Comparison of ENCODE assay signal across 10 mouse cellular contexts in genomic region chr7:34319957-34320356, GRCm38 (mm10). TPM values are rescaled to one million over a fixed set of nuclear protein-coding genes. Genes with fewer than 3 reads are reported as not detected.
DNase-seq lines count a peak whose midpoint lies in the region; ATAC-seq lines count a peak whose summit lies in the region.
"Had no signal": no experiment of that assay in that cellular context is flagged by ENCODE, and none has a peak within 500 bp of the region (broad histone marks: within the 10 kb centered on the region; RNA-seq: fewer than 3 reads in every experiment).

No protein-coding gene starts in this region.

- no peak overlapping the region for H3K9ac ChIP-seq in heart, embryonic 13.5 days
- no peak overlapping the region for H3K9ac ChIP-seq in forebrain, embryonic 11.5 days (ENCODE audit: low read length)
- H3K9ac ChIP-seq: liver, embryonic 15.5 days had no signal

- H3K4me3 ChIP-seq in heart, embryonic 13.5 days, result no peak overlapping the region
- no peak overlapping the region for H3K4me3 ChIP-seq in forebrain, embryonic 11.5 days (ENCODE audit: low read depth, low read length)
- H3K4me3 ChIP-seq: erythroblast, embryonic 14.5 days; liver, embryonic 15.5 days had no signal

- no peak overlapping the region for H3K4me2 ChIP-seq in heart, embryonic 13.5 days
- H3K4me2 ChIP-seq in forebrain, embryonic 11.5 days (ENCODE audit: low read depth, low read length, severe bottlenecking), result no peak overlapping the region
- H3K4me2 ChIP-seq: liver, embryonic 15.5 days had no signal

- no peak for ATAC-seq in heart, embryonic 13.5 days (ENCODE audit: extremely low read depth, insufficient number of reproducible peaks, low FRiP score, low TSS enrichment)
- ATAC-seq in megakaryocyte progenitor cell, adult 5-6 weeks (replicated peaks; ENCODE audit: poor library complexity), result peak; percentile 11; the same call in 1 of the 2 replicates
- no peak for ATAC-seq in forebrain, embryonic 11.5 days (replicated peaks; ENCODE audit: low FRiP score)

- no peaks in the 10 kb centered on the region for H3K27me3 ChIP-seq in heart, embryonic 13.5 days (replicated peaks)
- H3K27me3 ChIP-seq in forebrain, embryonic 11.5 days (ENCODE audit: control insufficient read depth, insufficient read depth, low read length), result no peaks in the 10 kb centered on the region
- H3K27me3 ChIP-seq: liver, embryonic 15.5 days had no signal

- H3K4me1 ChIP-seq in heart, embryonic 13.5 days, result peaks cover 22% of the 10 kb centered on the region
- H3K4me1 ChIP-seq in forebrain, embryonic 11.5 days (replicated peaks; ENCODE audit: control insufficient read depth, insufficient read depth, low read length), result no peaks in the 10 kb centered on the region
- H3K4me1 ChIP-seq: liver, embryonic 15.5 days had no signal

- DNase-seq in gastrocnemius, postnatal 10 days, result peak; percentile 30
- no peak for DNase-seq in gastrocnemius, adult 8-10 months (ENCODE audit: low spot score in 2 of 2)
- peak; percentile 51 to 60 for DNase-seq in right cerebral cortex, postnatal 10 days (ENCODE audit: low spot score in 2 of 2)
- DNase-seq in right cerebral cortex, postnatal 14 days, result no peak
- no peak for DNase-seq in forebrain, embryonic 11.5 days (ENCODE audit: low spot score)
- no peak for DNase-seq in thymus, postnatal 10 days (ENCODE audit: low spot score in 2 of 2)

- H3K27ac ChIP-seq in heart, embryonic 13.5 days (replicated peaks), result peak overlapping the region; percentile 59
- H3K27ac ChIP-seq in forebrain, embryonic 11.5 days (ENCODE audit: low read depth, low read length), result no peak overlapping the region
- H3K27ac ChIP-seq: liver, embryonic 15.5 days had no signal

- H3K9me3 ChIP-seq in heart, embryonic 13.5 days, result 0 out of 2 replicates have a peak, but pooled peaks cover 9% of the 10 kb centered on the region
- no peaks in the 10 kb centered on the region; the same call in 1 of the 2 replicates for H3K9me3 ChIP-seq in forebrain, embryonic 11.5 days (ENCODE audit: control insufficient read depth, low read length)

- WGBS in heart, embryonic 13.5 days, result 45% methylated on average over 3 of the region's 3 CpGs
- 31% methylated on average over 3 of the region's 3 CpGs for WGBS in forebrain, embryonic 11.5 days

- no peaks in the 10 kb centered on the region for H3K36me3 ChIP-seq in heart, embryonic 13.5 days
- H3K36me3 ChIP-seq in forebrain, embryonic 11.5 days (ENCODE audit: control insufficient read depth, insufficient read depth, low read length), result no peaks in the 10 kb centered on the region
- H3K36me3 ChIP-seq: liver, embryonic 15.5 days had no signal

RNA-seq across cellular contexts. Expression of gene 4931406P16Rik, which starts 6.6 kb away (rescaled TPM):
- total RNA-seq in gastrocnemius, postnatal 10 days (2021), result 10 to 100 TPM; 51.2 to 64.1 TPM
- total RNA-seq in gastrocnemius, adult 8-10 months (2022), result 10 to 100 TPM; 28.9 to 47.5 (median 39.1) TPM
- polyA plus RNA-seq in heart, embryonic 13.5 days (2015; fragmentation: Nextera tagmentation; extraction: Ambion mirVana), result 28.4 and 28.7 TPM in 2 replicates
- 16.4 and 18.7 TPM in 2 replicates for total RNA-seq in megakaryocyte progenitor cell, adult 5-6 weeks (2015)
- total RNA-seq in megakaryocyte progenitor cell, adult 5-6 weeks (2017), result 12.0 and 12.2 TPM in 2 replicates
- 27.4 and 32.7 TPM in 2 replicates for polyA plus RNA-seq in forebrain, embryonic 11.5 days (2014; fragmentation: Nextera tagmentation; extraction: Ambion mirVana)

Comparison
In these comparisons a context has a peak if more than half of its experiments do, and no peak if none do; other contexts are left out.
1. DNase-seq: peak in gastrocnemius, postnatal 10 days (single experiment) and right cerebral cortex, postnatal 10 days (2 of 2); none in gastrocnemius, adult 8-10 months (0 of 2), right cerebral cortex, postnatal 14 days (single experiment), forebrain, embryonic 11.5 days (single experiment) and thymus, postnatal 10 days (0 of 2).